Mouse (Mus musculus): ENCODE data around the gene Kcnb1. TPM values are rescaled to one million over a fixed set of nuclear protein-coding genes. Genes with fewer than 3 reads are reported as not detected.

The Kcnb1 gene
- polyA plus RNA-seq, 2 experiments, result 0.03 to 0.15 TPM

DNA sequence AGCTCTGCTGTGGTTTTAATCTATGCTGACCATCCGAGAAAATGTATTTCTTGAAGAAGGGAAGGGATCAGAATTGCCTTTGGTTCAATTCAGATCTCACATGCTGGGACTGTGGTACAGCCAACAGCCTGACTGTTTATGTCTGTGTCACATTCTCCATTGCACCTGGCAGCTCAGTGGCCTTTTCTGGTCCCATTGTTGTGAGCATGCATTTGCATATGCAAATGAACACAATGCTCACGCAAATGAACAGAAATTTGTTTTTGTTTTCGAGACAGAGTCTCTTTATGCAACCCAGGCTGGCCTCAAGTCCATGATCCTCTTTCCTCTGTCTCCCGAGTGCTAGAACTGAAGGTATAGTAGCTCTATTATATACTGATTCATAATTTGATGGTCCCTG, 64.2 kb downstream of the Kcnb1 start:
- Histone ChIP-seq H3K36me3 (replicated peaks; ENCODE audit: control insufficient read depth, insufficient read depth, low read depth) (no peaks in the 10 kb centered on the region), H3K27ac (no peak overlapping the region), H3K9me3 (ENCODE audit: control insufficient read depth, low read length) (no peaks in the 10 kb centered on the region), H3K4me2 (ENCODE audit: low read depth) (no peak overlapping the region), H3K4me1 (replicated peaks; ENCODE audit: control insufficient read depth in 2 of 2, insufficient read depth in 2 of 2, low read length in 1 of 2) (peaks cover 0 to 3% of the 10 kb centered on the region in 2 experiments; a peak in 1 of 4 replicates), H3K4me3 (ENCODE audit: insufficient read depth in 1 of 2, low read depth in 2 of 2, low read length in 2 of 2) (no peak overlapping the region), H3K27me3 (ENCODE audit: control insufficient read depth, insufficient read depth, low read length) (peaks cover 6% of the 10 kb centered on the region), H3K9ac (replicated peaks) (no peak overlapping the region)
- WGBS (ENCODE audit: insufficient replicate concordance), result 48% methylated on average over 4 of the region's 4 CpGs
- TF ChIP-seq EP300 (IDR thresholded peaks at IDR 0.05; ENCODE audit: low read depth) (no peak), CTCF (IDR thresholded peaks at IDR 0.05; ENCODE audit: low read depth) (no peak)
- no peak for ATAC-seq (ENCODE audit: insufficient read depth)
- no peak for DNase-seq (ENCODE audit: low read depth in 3 of 3, low spot score in 3 of 3)

DNA sequence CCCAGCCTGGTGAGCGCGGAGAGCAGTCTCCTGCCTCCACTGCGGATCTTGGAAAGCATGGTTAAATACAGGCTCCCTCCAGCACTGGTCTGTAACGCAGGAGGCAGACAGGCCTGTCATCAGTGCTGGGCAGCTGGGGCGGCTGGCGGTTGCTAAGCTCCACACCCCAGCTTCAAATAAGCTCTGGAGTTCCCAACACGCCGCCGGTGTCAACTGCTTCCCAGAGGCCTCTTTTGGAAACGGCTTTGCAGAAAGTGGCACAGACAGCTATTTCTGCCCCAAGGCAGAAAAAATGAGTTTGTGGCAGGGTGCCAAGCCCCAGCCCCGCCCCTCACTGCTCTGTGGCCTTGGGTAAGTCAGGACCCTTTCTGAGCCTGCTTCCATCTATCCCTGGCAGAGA, 66.0 kb downstream of the Kcnb1 start:
- H3K27me3 ChIP-seq (ENCODE audit: control insufficient read depth, insufficient read depth, low read length), result no peaks in the 10 kb centered on the region
- no peak for TF ChIP-seq EP300 (IDR thresholded peaks at IDR 0.05; ENCODE audit: low read depth)
- no peak for TF ChIP-seq CTCF (IDR thresholded peaks at IDR 0.05; ENCODE audit: low read depth)
- H3K9me3 ChIP-seq (ENCODE audit: control insufficient read depth, low read length), result no peaks in the 10 kb centered on the region
- DNase-seq (ENCODE audit: low read depth in 3 of 3, low spot score in 3 of 3) (no peak), ATAC-seq (ENCODE audit: insufficient read depth) (no peak)
- H3K9ac ChIP-seq (replicated peaks), result no peak overlapping the region
- H3K27ac ChIP-seq, result no peak overlapping the region
- no peaks in the 10 kb centered on the region for H3K36me3 ChIP-seq (replicated peaks; ENCODE audit: control insufficient read depth, insufficient read depth, low read depth)
- peaks cover 0 to 3% of the 10 kb centered on the region in 2 experiments; a peak in 1 of 4 replicates for H3K4me1 ChIP-seq (replicated peaks; ENCODE audit: control insufficient read depth in 2 of 2, insufficient read depth in 2 of 2, low read length in 1 of 2)
- WGBS (ENCODE audit: insufficient replicate concordance), result 56% methylated on average over 11 of the region's 11 CpGs
- no peak overlapping the region for H3K4me3 ChIP-seq (ENCODE audit: insufficient read depth in 1 of 2, low read depth in 2 of 2, low read length in 2 of 2)
- no peak overlapping the region for H3K4me2 ChIP-seq (ENCODE audit: low read depth)

DNA sequence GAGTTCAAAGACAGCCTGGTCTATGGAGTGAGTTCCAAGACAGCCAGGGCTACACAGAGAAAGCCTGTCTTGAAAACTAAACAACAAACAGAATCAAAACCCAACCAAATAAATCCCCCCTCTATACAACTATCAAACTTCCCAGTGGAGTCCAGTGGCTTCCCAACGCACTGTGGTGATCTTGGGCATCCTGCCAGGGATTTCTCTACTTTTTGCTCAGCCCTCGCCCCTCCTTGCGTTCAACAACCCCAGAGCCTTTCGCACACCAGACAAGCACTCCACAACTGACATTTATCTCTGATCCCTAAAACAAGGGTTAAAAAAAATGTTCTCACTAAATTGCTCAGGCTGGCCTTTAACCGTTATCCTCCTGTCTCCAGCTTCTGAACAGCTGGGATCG, 67.2 kb downstream of the Kcnb1 start:
- no peaks in the 10 kb centered on the region for H3K27me3 ChIP-seq (ENCODE audit: control insufficient read depth, insufficient read depth, low read length)
- no peaks in the 10 kb centered on the region for H3K9me3 ChIP-seq (ENCODE audit: control insufficient read depth, low read length)
- no peaks in the 10 kb centered on the region for H3K36me3 ChIP-seq (replicated peaks; ENCODE audit: control insufficient read depth, insufficient read depth, low read depth)
- ATAC-seq (ENCODE audit: insufficient read depth) (no peak), DNase-seq (ENCODE audit: low read depth in 3 of 3, low spot score in 3 of 3) (no peak)
- H3K4me3 ChIP-seq (ENCODE audit: insufficient read depth in 1 of 2, low read depth in 2 of 2, low read length in 2 of 2), result no peak overlapping the region
- H3K4me2 ChIP-seq (ENCODE audit: low read depth), result no peak overlapping the region
- H3K27ac ChIP-seq, result no peak overlapping the region
- H3K4me1 ChIP-seq (replicated peaks; ENCODE audit: control insufficient read depth in 2 of 2, insufficient read depth in 2 of 2, low read length in 1 of 2), result no peaks in the 10 kb centered on the region
- 71% methylated on average over 6 of the region's 6 CpGs for WGBS (ENCODE audit: insufficient replicate concordance)
- H3K9ac ChIP-seq (replicated peaks), result no peak overlapping the region
- TF ChIP-seq EP300 (IDR thresholded peaks at IDR 0.05; ENCODE audit: low read depth), result no peak
- TF ChIP-seq CTCF (IDR thresholded peaks at IDR 0.05; ENCODE audit: low read depth), result no peak

DNA sequence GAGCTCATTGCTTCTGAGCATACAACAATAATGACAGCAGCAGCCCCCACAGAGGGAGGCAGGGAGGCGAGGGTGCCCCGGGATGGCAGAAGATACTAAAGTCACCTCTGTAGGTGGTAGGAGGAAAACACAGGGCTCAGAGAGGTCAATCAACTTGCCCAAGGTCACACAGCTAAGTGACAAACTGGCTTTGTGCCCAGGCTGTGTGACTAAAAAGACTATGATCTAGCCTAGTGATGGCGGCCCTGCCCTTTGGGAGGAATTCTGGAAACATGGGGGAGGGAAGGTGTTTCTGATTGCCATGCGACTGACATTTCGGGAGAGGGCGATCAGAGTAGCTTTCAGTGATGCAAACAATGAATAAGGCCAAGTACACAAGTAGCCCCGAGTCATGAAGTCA, 68.0 kb downstream of the Kcnb1 start:
- DNase-seq (ENCODE audit: low read depth in 3 of 3, low spot score in 3 of 3) (no peak), ATAC-seq (ENCODE audit: insufficient read depth) (no peak)
- H3K9me3 ChIP-seq (ENCODE audit: control insufficient read depth, low read length), result no peaks in the 10 kb centered on the region
- no peak overlapping the region for H3K27ac ChIP-seq
- no peak overlapping the region for H3K4me3 ChIP-seq (ENCODE audit: insufficient read depth in 1 of 2, low read depth in 2 of 2, low read length in 2 of 2)
- H3K4me1 ChIP-seq (replicated peaks; ENCODE audit: control insufficient read depth in 2 of 2, insufficient read depth in 2 of 2, low read length in 1 of 2), result no peaks in the 10 kb centered on the region
- WGBS (ENCODE audit: insufficient replicate concordance), result 67% methylated on average over 7 of the region's 7 CpGs
- H3K9ac ChIP-seq (replicated peaks), result no peak overlapping the region
- H3K36me3 ChIP-seq (replicated peaks; ENCODE audit: control insufficient read depth, insufficient read depth, low read depth), result no peaks in the 10 kb centered on the region
- no peak overlapping the region for H3K4me2 ChIP-seq (ENCODE audit: low read depth)
- no peaks in the 10 kb centered on the region for H3K27me3 ChIP-seq (ENCODE audit: control insufficient read depth, insufficient read depth, low read length)
- no peak for TF ChIP-seq EP300 (IDR thresholded peaks at IDR 0.05; ENCODE audit: low read depth)
- no peak for TF ChIP-seq CTCF (IDR thresholded peaks at IDR 0.05; ENCODE audit: low read depth)

DNA sequence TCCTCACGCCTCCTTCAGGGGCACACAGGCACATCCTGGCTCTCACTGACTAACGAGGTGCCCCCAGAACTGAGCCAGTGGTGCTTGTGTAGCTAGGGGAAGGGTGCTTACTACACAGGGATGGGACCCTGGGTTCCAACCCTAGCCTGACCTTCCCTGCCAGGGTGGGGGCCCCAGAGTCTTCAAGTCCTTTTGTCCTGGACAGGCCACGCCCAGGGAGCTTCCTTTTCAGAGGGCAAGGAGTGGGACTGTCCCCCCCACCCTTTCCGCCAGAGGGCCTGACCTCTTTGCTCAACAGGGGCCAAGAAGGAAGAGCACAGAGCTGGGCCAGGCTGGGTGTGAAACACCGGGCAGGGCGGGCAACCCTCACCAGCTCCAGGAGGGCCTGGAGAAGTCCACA, 68.7 kb downstream of the Kcnb1 start:
- Histone ChIP-seq H3K9ac (replicated peaks) (no peak overlapping the region), H3K27me3 (ENCODE audit: control insufficient read depth, insufficient read depth, low read length) (no peaks in the 10 kb centered on the region), H3K4me3 (ENCODE audit: insufficient read depth in 1 of 2, low read depth in 2 of 2, low read length in 2 of 2) (no peak overlapping the region), H3K27ac (no peak overlapping the region), H3K9me3 (ENCODE audit: control insufficient read depth, low read length) (no peaks in the 10 kb centered on the region), H3K4me1 (replicated peaks; ENCODE audit: control insufficient read depth in 2 of 2, insufficient read depth in 2 of 2, low read length in 1 of 2) (no peaks in the 10 kb centered on the region), H3K4me2 (ENCODE audit: low read depth) (no peak overlapping the region), H3K36me3 (replicated peaks; ENCODE audit: control insufficient read depth, insufficient read depth, low read depth) (no peaks in the 10 kb centered on the region)
- ATAC-seq (ENCODE audit: insufficient read depth), result no peak
- DNase-seq (ENCODE audit: low read depth in 3 of 3, low spot score in 3 of 3), result no peak
- TF ChIP-seq CTCF (IDR thresholded peaks at IDR 0.05; ENCODE audit: low read depth) (no peak), EP300 (IDR thresholded peaks at IDR 0.05; ENCODE audit: low read depth) (no peak)
- 48% methylated on average over 6 of the region's 6 CpGs for WGBS (ENCODE audit: insufficient replicate concordance)
